Mouse (Mus musculus) right cerebral cortex, adult 18-20 months (tissue): ENCODE measurements at regions not wholly inside any gene's neighbourhood (a gene's known extent, or its start where the extent isn't known, plus 50 kb on each side); places are given as distances from the start of the nearest gene placed in this dataset.
A peak's percentile ranks its signal among the peaks of the same experiment; 100 is the strongest.

Experiments used
- DNase-seq: peaks from one replicate; pipeline ENCODE4 v3.0.0; 2022; ENCODE audit warnings: mixed read lengths

GRCm38 (mm10) chr3:70957470-70957869 lies 950.1 kb downstream of the Otol1 start:
- no peak for DNase-seq

- peak; percentile 43 for DNase-seq
These were observed 955.1 kb downstream of the Otol1 start for GRCm38 (mm10) chr3:70962498-70962897.

DNA sequence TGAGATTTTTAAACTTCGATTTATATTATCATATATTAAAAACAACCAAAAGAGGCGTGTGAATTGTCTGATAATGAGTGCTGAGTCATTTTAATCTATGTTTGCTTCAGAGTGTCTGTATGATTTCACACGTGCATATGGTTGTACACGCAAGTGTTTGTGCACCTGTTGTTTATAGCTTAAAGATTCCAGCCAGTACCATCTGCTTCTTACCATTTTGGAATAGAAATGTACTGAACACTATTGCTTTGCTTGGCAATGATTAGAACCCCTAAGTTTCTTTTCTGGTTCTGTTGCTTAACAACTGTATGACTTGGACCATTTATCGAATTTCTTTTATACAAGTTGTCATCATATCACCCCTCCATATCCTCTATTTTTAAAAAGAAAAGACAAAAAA lies 969.5 kb downstream of the Otol1 start:
- DNase-seq = no peak

- DNase-seq = no peak
These were observed 983.5 kb downstream of the Otol1 start for GRCm38 (mm10) chr3:70990916-70991315.

GRCm38 (mm10) chr3:71003052-71003451 lies 995.6 kb downstream of the Otol1 start:
- no peak for DNase-seq
